Mouse (Mus musculus): ENCODE data around the gene Tmem175. TPM values are rescaled to one million over a fixed set of nuclear protein-coding genes. Genes with fewer than 3 reads are reported as not detected.
"Not testable (repeated sequence)": the region's sequence is repeated elsewhere in the genome, so short reads cannot be mapped to it uniquely, and the experiment has no call there.

Gene Tmem175
- polyA plus RNA-seq (2015; fragmentation: Nextera tagmentation; extraction: Ambion mirVana) = 27.9 and 30.8 TPM in 2 replicates

- Histone ChIP-seq H3K9me3 (no peaks in the 10 kb centered on the region), H3K4me1 (peaks cover 22% of the 10 kb centered on the region), H3K27me3 (no peaks in the 10 kb centered on the region), H3K4me2 (peak within 1 kb of the TSS; percentile 66), H3K4me3 (peak within 1 kb of the TSS; percentile 88), H3K27ac (peak within 1 kb of the TSS; percentile 91), H3K36me3 (no peaks in the 10 kb centered on the region), H3K9ac (peak within 1 kb of the TSS; percentile 89)
- WGBS = under 1% methylated on average over 58 of the region's 58 CpGs
- ATAC-seq (ENCODE audit: insufficient number of reproducible peaks, low FRiP score, low TSS enrichment, low read depth) = peak; percentile 96
Measured at GRCm38 (mm10) chr5:108629634-108630483, at the start of gene Tmem175, which contains the start of gene Gak. Gene Tmem175, plus strand, starts transcription at chr5:108629770. Gene Gak, minus strand, starts transcription at chr5:108629755.

GRCm38 (mm10) chr5:108581361-108581891 is 48.1 kb upstream of the Tmem175 start:
- Histone ChIP-seq H3K36me3 (peaks cover 85% of the 10 kb centered on the region), H3K9me3 (no peaks in the 10 kb centered on the region), H3K9ac (no peak overlapping the region), H3K27me3 (no peaks in the 10 kb centered on the region), H3K4me3 (no peak overlapping the region), H3K4me1 (no peaks in the 10 kb centered on the region), H3K27ac (no peak overlapping the region), H3K4me2 (no peak overlapping the region)
- WGBS = 91% methylated on average over 3 of the region's 3 CpGs
- ATAC-seq (ENCODE audit: insufficient number of reproducible peaks, low FRiP score, low TSS enrichment, low read depth) = no peak

GRCm38 (mm10) chr5:108599923-108600322 is 29.6 kb upstream of the Tmem175 start:
- no peak for ATAC-seq (ENCODE audit: insufficient number of reproducible peaks, low FRiP score, low TSS enrichment, low read depth)
- H3K27me3 ChIP-seq = no peaks in the 10 kb centered on the region
- H3K36me3 ChIP-seq = peaks cover 95% of the 10 kb centered on the region
- H3K4me3 ChIP-seq = no peak overlapping the region
- H3K27ac ChIP-seq = no peak overlapping the region
- no peaks in the 10 kb centered on the region for H3K9me3 ChIP-seq
- no peak overlapping the region for H3K9ac ChIP-seq
- H3K4me1 ChIP-seq = no peaks in the 10 kb centered on the region
- WGBS = 69% methylated on average over 1 of the region's 1 CpGs
- H3K4me2 ChIP-seq = no peak overlapping the region

GRCm38 (mm10) chr5:108602537-108602936 is 27.0 kb upstream of the Tmem175 start:
- ATAC-seq (ENCODE audit: insufficient number of reproducible peaks, low FRiP score, low TSS enrichment, low read depth) = no peak
- whole genome bisulfite sequencing = 91% methylated on average over 9 of the region's 9 CpGs
- no peak overlapping the region for H3K9ac ChIP-seq
- no peak overlapping the region for H3K4me2 ChIP-seq
- no peak overlapping the region for H3K4me3 ChIP-seq
- H3K4me1 ChIP-seq = no peaks in the 10 kb centered on the region
- no peak overlapping the region for H3K27ac ChIP-seq
- H3K27me3 ChIP-seq = no peaks in the 10 kb centered on the region
- no peaks in the 10 kb centered on the region for H3K9me3 ChIP-seq
- H3K36me3 ChIP-seq = peaks cover 95% of the 10 kb centered on the region

GRCm38 (mm10) chr5:108610426-108610825 is 19.1 kb upstream of the Tmem175 start:
- no peak for ATAC-seq (ENCODE audit: insufficient number of reproducible peaks, low FRiP score, low TSS enrichment, low read depth)
- WGBS = 94% methylated on average over 1 of the region's 1 CpGs

GRCm38 (mm10) chr5:108621870-108622269 is 7.7 kb upstream of the Tmem175 start:
- ATAC-seq (ENCODE audit: insufficient number of reproducible peaks, low FRiP score, low TSS enrichment, low read depth) = no peak
- H3K9me3 ChIP-seq = no peaks in the 10 kb centered on the region
- H3K27me3 ChIP-seq = no peaks in the 10 kb centered on the region
- H3K4me2 ChIP-seq = no peak overlapping the region
- no peak overlapping the region for H3K4me3 ChIP-seq
- no peaks in the 10 kb centered on the region for H3K4me1 ChIP-seq
- H3K27ac ChIP-seq = no peak overlapping the region
- no peak overlapping the region for H3K9ac ChIP-seq
- peaks cover 60% of the 10 kb centered on the region for H3K36me3 ChIP-seq
- WGBS = 71% methylated on average over 2 of the region's 2 CpGs

More at GRCm38 (mm10) chr5:108610426-108610825, 19.1 kb upstream of the Tmem175 start:
- Histone ChIP-seq H3K4me2 (no peak overlapping the region), H3K9me3 (no peaks in the 10 kb centered on the region), H3K27me3 (no peaks in the 10 kb centered on the region), H3K4me3 (no peak overlapping the region), H3K27ac (no peak overlapping the region), H3K9ac (no peak overlapping the region), H3K4me1 (no peaks in the 10 kb centered on the region), H3K36me3 (peaks cover 93% of the 10 kb centered on the region)

- no peak overlapping the region for H3K27ac ChIP-seq
- no peak for ATAC-seq (ENCODE audit: insufficient number of reproducible peaks, low FRiP score, low TSS enrichment, low read depth)
- H3K9ac ChIP-seq = no peak overlapping the region
- H3K4me1 ChIP-seq = peaks cover 22% of the 10 kb centered on the region
- H3K36me3 ChIP-seq = peaks cover 32% of the 10 kb centered on the region
- no peaks in the 10 kb centered on the region for H3K27me3 ChIP-seq
- H3K4me2 ChIP-seq = no peak overlapping the region
- no peaks in the 10 kb centered on the region for H3K9me3 ChIP-seq
- H3K4me3 ChIP-seq = no peak overlapping the region
- WGBS = 88% methylated on average over 4 of the region's 4 CpGs
Measured at GRCm38 (mm10) chr5:108626050-108626660, 3.4 kb upstream of the Tmem175 start.

- peak overlapping the region; percentile 88 for H3K4me3 ChIP-seq
- WGBS = 2% methylated on average over 31 of the region's 32 CpGs
- H3K9me3 ChIP-seq = no peaks in the 10 kb centered on the region
- peaks cover 7% of the 10 kb centered on the region; the same call in 1 of the 2 replicates for H3K36me3 ChIP-seq
- peaks cover 22% of the 10 kb centered on the region for H3K4me1 ChIP-seq
- H3K27me3 ChIP-seq = no peaks in the 10 kb centered on the region
- H3K4me2 ChIP-seq = peak overlapping the region; percentile 66
- H3K27ac ChIP-seq = peak overlapping the region; percentile 91
- peak overlapping the region; percentile 89 for H3K9ac ChIP-seq
- peak; percentile 76 for ATAC-seq (ENCODE audit: insufficient number of reproducible peaks, low FRiP score, low TSS enrichment, low read depth)
Measured at GRCm38 (mm10) chr5:108628891-108629633, 508 bp upstream of the Tmem175 start.

GRCm38 (mm10) chr5:108633676-108634075 is 4.1 kb downstream of the Tmem175 start:
- 95% methylated on average over 4 of the region's 4 CpGs for WGBS
- H3K4me1 ChIP-seq = peaks cover 8% of the 10 kb centered on the region
- H3K27me3 ChIP-seq = no peaks in the 10 kb centered on the region
- no peak overlapping the region for H3K4me2 ChIP-seq
- no peak overlapping the region for H3K4me3 ChIP-seq
- no peak overlapping the region for H3K27ac ChIP-seq
- H3K36me3 ChIP-seq = peaks cover 8% of the 10 kb centered on the region; the same call in 1 of the 2 replicates
- H3K9ac ChIP-seq = no peak overlapping the region
- H3K9me3 ChIP-seq = no peaks in the 10 kb centered on the region
- ATAC-seq (ENCODE audit: insufficient number of reproducible peaks, low FRiP score, low TSS enrichment, low read depth) = no peak

- not testable (repeated sequence) for H3K36me3 ChIP-seq; ATAC-seq (ENCODE audit: insufficient number of reproducible peaks, low FRiP score, low TSS enrichment, low read depth); H3K27me3 ChIP-seq; H3K4me3 ChIP-seq; H3K4me2 ChIP-seq; H3K27ac ChIP-seq; H3K9ac ChIP-seq; H3K9me3 ChIP-seq; H3K4me1 ChIP-seq
- 77% methylated on average over 3 of the region's 3 CpGs for WGBS
Measured at GRCm38 (mm10) chr5:108634088-108634487, 4.5 kb downstream of the Tmem175 start.

GRCm38 (mm10) chr5:108636172-108636571 is 6.6 kb downstream of the Tmem175 start:
- Histone ChIP-seq H3K9ac (no peak overlapping the region), H3K36me3 (peaks cover 16% of the 10 kb centered on the region), H3K4me2 (no peak overlapping the region), H3K4me3 (no peak overlapping the region), H3K9me3 (no peaks in the 10 kb centered on the region), H3K27ac (no peak overlapping the region), H3K4me1 (no peaks in the 10 kb centered on the region), H3K27me3 (no peaks in the 10 kb centered on the region)
- ATAC-seq (ENCODE audit: insufficient number of reproducible peaks, low FRiP score, low TSS enrichment, low read depth) = no peak
- WGBS = 73% methylated on average over 4 of the region's 4 CpGs

All from limb, embryonic 15.5 days (tissue).